Mouse (Mus musculus) midbrain, postnatal 0 days (tissue): ENCODE data around the gene Kcnd3. TPM values are rescaled to one million over a fixed set of nuclear protein-coding genes. Genes with fewer than 3 reads are reported as not detected.

Source experiments
- ATAC-seq: fragments of 200-750 bp; cut with Nextera tagmentation; 2 replicates; pipeline ENCODE4 v1.8.0; 2017; ENCODE audit warnings: moderate number of reproducible peaks, mild to moderate bottlenecking, moderate TSS enrichment, moderate library complexity; ENCODE audit not compliant: low FRiP score
- DNase-seq: peaks from one replicate; pipeline ENCODE4 v3.0.0-alpha.2; 2015; ENCODE audit warnings: low spot score
- H3K27ac ChIP-seq: fragments of 300-500 bp; sonication (generic); 2 replicates; pipeline ENCODE4 v1.5.1; 2014; ENCODE audit warnings: low read depth, mild to moderate bottlenecking, low read length, mixed read lengths
- H3K27me3 ChIP-seq: fragments of 300-500 bp; sonication (generic); 2 replicates; pipeline ENCODE4 v1.6.1; 2014; ENCODE audit warnings: low read length, control low read depth, mixed read lengths; ENCODE audit not compliant: insufficient read depth
- H3K36me3 ChIP-seq: fragments of 300-500 bp; sonication (generic); 2 replicates; pipeline ENCODE4 v1.6.1; 2014; ENCODE audit warnings: low read length, control low read depth, mixed read lengths; ENCODE audit not compliant: insufficient read depth
- H3K4me1 ChIP-seq: fragments of 300-500 bp; sonication (generic); 2 replicates; pipeline ENCODE4 v1.6.1; 2014; ENCODE audit warnings: mild to moderate bottlenecking, control low read depth, antibody characterized with exemption, low read length, mixed read lengths; ENCODE audit not compliant: insufficient read depth
- H3K4me2 ChIP-seq: fragments of 300-500 bp; sonication (generic); 2 replicates; pipeline ENCODE4 v1.6.1; 2014; ENCODE audit warnings: low read depth, mild to moderate bottlenecking, low read length, mixed read lengths; ENCODE audit not compliant: poor library complexity, severe bottlenecking
- H3K4me3 ChIP-seq: fragments of 300-500 bp; sonication (generic); 2 replicates; pipeline ENCODE4 v1.5.1; 2014; ENCODE audit warnings: low read depth, mild to moderate bottlenecking, low read length, moderate library complexity
- H3K9ac ChIP-seq: fragments of 300-500 bp; sonication (generic); replicated peaks from 2 replicates; pipeline ENCODE4 v1.6.1; 2014; ENCODE audit warnings: mild to moderate bottlenecking, low read length, moderate library complexity, mixed read lengths; ENCODE audit not compliant: poor library complexity, severe bottlenecking
- H3K9me3 ChIP-seq: fragments of 300-500 bp; sonication (generic); 2 replicates; pipeline ENCODE4 v1.6.1; 2016; ENCODE audit warnings: low read length, control low read depth
- CTCF ChIP-seq: IDR thresholded peaks from 2 replicates; pipeline ENCODE4 v1.5.1; 2016; ENCODE audit warnings: antibody characterized with exemption, mild to moderate bottlenecking
- WGBS: fragments of 180-500 bp; shearing (Covaris S2); extraction: QIAGEN DNeasy Blood & Tissue Kit; methylation state at CpG from one replicate; pipeline ENCODE4 v1.1.7; 2014; 5-methylcytosine and 5-hydroxymethylcytosine counted together
- polyA plus RNA-seq: library from polyadenylated mRNA; unstranded; fragments of >200 nt; fragmentation: Nextera tagmentation; extraction: Ambion mirVana; gene quantifications from 2 replicates; pipeline ENCODE4 v1.2.1, GENCODE M21; 2015
- total RNA-seq: library from RNA; depleted of rRNA; stranded (reverse); fragments of >200 nt; gene quantifications from 2 replicates; pipeline ENCODE4 v1.2.3, GENCODE M21; 2014

Gene Kcnd3
- total and polyA plus RNA-seq, 2 experiments from 2014 or later: 10.6 to 80.5 TPM

DNA sequence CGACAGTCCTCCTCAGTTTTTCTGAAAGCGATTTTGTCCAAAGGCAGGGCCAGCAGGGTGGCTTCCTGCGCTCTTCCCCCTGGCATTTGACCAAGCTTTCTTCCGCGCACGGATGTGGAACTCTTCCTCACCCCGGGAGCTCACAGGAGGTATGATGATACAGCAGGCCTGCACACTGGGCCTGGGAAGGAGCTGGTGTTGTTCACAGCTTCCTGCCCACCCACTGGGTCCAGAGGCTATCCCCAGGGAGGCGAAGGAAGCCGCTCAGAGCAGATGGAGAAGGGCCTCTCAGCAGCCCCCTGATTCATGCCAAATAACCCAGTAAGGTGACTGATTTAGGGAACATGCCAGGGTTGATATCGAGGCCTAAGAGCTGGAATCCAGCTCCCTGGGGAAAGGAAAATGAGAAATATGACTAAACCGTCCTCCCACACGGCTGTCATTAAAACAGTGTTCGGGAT is 94.5 kb downstream of the Kcnd3 start:
- no peak for ATAC-seq
- H3K9me3 ChIP-seq: no peaks in the 10 kb centered on the region

DNA sequence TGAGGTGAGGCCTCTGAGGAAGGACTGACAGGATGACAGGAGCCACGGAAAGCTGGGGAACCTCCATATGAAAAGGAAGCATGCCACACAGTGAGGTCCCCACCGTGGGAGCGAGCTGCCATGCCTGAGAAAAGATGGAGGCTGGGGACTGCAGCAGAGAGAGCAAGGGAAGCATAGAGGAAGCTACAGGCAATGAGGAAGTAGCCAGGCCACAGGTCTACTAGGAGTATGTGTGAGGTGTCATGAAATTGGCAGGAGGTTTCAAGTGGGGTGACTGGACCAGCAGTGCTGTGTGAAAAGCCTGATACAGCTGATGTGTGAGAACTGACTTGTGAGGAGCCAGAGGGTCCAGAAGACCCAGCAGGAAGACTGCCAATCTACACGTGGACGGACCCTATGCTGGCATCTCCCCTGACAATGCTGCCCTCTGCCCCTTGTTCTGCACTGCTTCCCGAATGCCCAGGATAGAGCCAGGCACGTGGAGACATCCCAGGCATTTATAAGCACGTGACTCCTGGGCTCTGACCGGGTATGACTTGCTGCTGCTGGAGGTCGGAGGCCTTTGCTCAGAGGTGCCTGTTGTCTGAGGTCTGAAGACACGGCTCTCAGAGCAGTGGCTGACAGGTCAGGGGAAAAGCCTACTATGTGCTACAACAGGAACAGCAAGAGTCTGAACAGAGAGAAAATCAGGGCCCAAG is 96.1 kb downstream of the Kcnd3 start:
- Histone ChIP-seq H3K9me3 (no peaks in the 10 kb centered on the region), H3K9ac (no peak overlapping the region), H3K27me3 (no peaks in the 10 kb centered on the region), H3K4me3 (no peak overlapping the region), H3K4me1 (no peaks in the 10 kb centered on the region), H3K4me2 (no peak overlapping the region), H3K36me3 (no peaks in the 10 kb centered on the region), H3K27ac (no peak overlapping the region)
- WGBS: 75% methylated on average over 11 of the region's 11 CpGs
- no peak for TF ChIP-seq CTCF
- ATAC-seq (no peak), DNase-seq (no peak)

More for the DNA sequence above, 94.5 kb downstream of the Kcnd3 start:
- Histone ChIP-seq H3K4me1 (no peaks in the 10 kb centered on the region; the same call in 1 of the 2 replicates), H3K9ac (no peak overlapping the region), H3K27me3 (no peaks in the 10 kb centered on the region), H3K27ac (no peak overlapping the region), H3K36me3 (no peaks in the 10 kb centered on the region), H3K4me3 (no peak overlapping the region), H3K4me2 (no peak overlapping the region)
- DNase-seq: no peak
- WGBS: 40% methylated on average over 13 of the region's 13 CpGs
- no peak for TF ChIP-seq CTCF

DNA sequence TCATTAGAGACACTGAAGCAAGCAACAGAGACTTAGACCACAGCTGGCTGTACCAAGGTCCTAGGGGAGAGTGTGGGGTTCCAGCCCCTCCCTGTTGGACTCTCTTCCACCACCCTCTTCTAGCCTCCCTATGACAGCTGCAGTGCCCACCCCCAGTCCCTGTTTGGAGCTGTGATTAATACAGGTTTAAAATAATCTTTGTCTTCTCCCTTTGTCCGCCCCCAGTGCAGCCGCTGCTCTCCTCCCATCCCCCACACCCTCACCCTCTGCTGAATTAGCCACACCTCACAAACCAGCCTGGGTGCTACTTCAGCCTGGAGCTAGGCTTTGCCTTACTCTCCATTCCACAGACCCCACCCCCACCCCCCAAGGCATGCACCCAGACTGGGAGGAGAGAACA is 107.3 kb downstream of the Kcnd3 start:
- 24% methylated on average over 2 of the region's 2 CpGs for WGBS
- ATAC-seq (peak; percentile 23; the same call in 1 of the 2 replicates), DNase-seq (no peak)
- no peaks in the 10 kb centered on the region for H3K36me3 ChIP-seq
- H3K9me3 ChIP-seq: no peaks in the 10 kb centered on the region
- H3K4me2 ChIP-seq: no peak overlapping the region
- H3K9ac ChIP-seq: no peak overlapping the region
- H3K27me3 ChIP-seq: no peaks in the 10 kb centered on the region
- no peak overlapping the region for H3K27ac ChIP-seq
- no peak overlapping the region for H3K4me3 ChIP-seq
- H3K4me1 ChIP-seq: 0 out of 2 replicates have a peak, but pooled peaks cover 5% of the 10 kb centered on the region
- TF ChIP-seq CTCF: no peak

DNA sequence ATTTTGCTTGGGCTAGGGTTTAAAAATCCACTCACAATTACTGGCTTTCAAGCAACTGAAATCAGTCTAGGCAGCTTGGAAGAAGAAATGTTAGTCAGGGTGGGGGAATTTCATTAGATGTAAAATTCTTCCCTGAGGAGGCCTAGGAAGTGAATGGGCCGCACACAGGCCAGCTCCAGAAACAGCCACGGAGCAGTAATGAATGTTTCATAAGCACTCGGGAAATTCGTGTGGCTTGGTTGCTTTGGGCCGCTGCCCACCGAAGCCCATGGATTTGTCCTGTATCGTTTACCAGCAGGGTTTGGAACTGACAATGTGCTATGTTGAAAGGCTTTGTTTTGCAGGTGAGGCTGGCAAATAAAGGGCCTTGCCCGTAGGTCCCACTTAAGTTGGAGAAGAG is 114.8 kb downstream of the Kcnd3 start:
- no peak overlapping the region for H3K4me3 ChIP-seq
- no peak for DNase-seq
- no peak for TF ChIP-seq CTCF
- no peaks in the 10 kb centered on the region for H3K27me3 ChIP-seq
- 33% methylated on average over 8 of the region's 8 CpGs for WGBS
- peaks cover 26% of the 10 kb centered on the region for H3K4me1 ChIP-seq
- H3K27ac ChIP-seq: no peak overlapping the region
- ATAC-seq: no peak
- no peak overlapping the region for H3K9ac ChIP-seq
- H3K9me3 ChIP-seq: no peaks in the 10 kb centered on the region
- no peaks in the 10 kb centered on the region for H3K36me3 ChIP-seq
- H3K4me2 ChIP-seq: no peak overlapping the region

DNA sequence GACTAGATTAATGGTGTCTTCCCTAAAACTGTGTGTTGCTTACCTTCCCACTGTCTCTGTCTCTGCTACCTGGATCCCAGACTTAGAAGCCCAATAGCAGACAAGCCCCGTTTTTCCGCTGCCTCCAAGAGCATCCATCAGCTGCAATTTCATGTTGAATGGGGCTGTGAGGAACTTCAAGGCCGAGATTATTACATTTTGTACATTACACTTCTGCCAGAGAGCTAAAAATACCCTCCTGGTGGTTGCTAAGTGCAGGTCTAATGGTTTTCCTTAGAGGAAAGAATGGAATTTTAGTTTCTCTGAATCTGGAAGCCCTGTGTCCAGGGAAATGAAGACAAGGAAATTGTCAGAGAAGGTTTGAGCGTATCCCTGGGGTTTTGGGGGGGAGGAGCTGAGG is 115.3 kb downstream of the Kcnd3 start:
- H3K4me3 ChIP-seq: no peak overlapping the region
- H3K4me1 ChIP-seq: peaks cover 26% of the 10 kb centered on the region

DNA sequence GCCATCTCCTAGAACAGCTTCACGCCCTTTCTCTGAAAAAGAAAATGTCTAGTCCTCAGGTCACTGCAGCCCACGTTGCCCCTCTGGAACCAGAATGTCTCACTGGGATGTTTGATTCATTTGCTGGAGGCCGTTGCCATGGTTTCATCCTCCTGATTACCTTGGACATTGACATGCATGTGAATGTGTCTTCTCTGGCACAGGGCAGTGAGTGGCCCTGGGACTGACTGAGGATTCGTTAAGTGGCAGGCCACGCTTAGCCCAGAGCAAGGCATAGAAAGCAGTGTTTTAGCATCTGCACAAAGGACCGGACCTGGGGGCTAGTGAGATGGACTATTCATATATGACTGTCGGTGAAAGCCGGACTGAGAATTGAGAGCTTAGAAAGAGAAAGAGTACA is 116.3 kb downstream of the Kcnd3 start:
- 0 out of 2 replicates have a peak overlapping the region, but pooled peaks have one; percentile 32 for H3K27ac ChIP-seq
- TF ChIP-seq CTCF: no peak
- peaks cover 26% of the 10 kb centered on the region for H3K4me1 ChIP-seq
- no peak overlapping the region for H3K4me2 ChIP-seq
- H3K4me3 ChIP-seq: no peak overlapping the region
- H3K36me3 ChIP-seq: no peaks in the 10 kb centered on the region
- no peaks in the 10 kb centered on the region for H3K27me3 ChIP-seq
- DNase-seq (no peak), ATAC-seq (peak; percentile 51; the same call in 1 of the 2 replicates)
- WGBS: 41% methylated on average over 8 of the region's 8 CpGs
- no peaks in the 10 kb centered on the region for H3K9me3 ChIP-seq
- H3K9ac ChIP-seq: no peak overlapping the region

More for the DNA sequence above, 115.3 kb downstream of the Kcnd3 start:
- Histone ChIP-seq H3K27ac (0 out of 2 replicates have a peak overlapping the region, but pooled peaks have one; percentile 32), H3K9ac (no peak overlapping the region), H3K9me3 (no peaks in the 10 kb centered on the region), H3K36me3 (no peaks in the 10 kb centered on the region), H3K27me3 (no peaks in the 10 kb centered on the region), H3K4me2 (no peak overlapping the region)
- no peak for DNase-seq
- 68% methylated on average over 4 of the region's 4 CpGs for WGBS
- peak; percentile 16 for TF ChIP-seq CTCF
- no peak for ATAC-seq
